In genomic region chr1:62715692-62716091, GRCm38 (mm10) we compare ENCODE assay signal across 16 mouse cellular contexts. TPM values are rescaled to one million over a fixed set of nuclear protein-coding genes. Genes with fewer than 3 reads are reported as not detected.
DNase-seq lines count a peak whose midpoint lies in the region; ATAC-seq and TF ChIP-seq lines count a peak whose summit lies in the region.
"Had no signal": no experiment of that assay in that cellular context is flagged by ENCODE, and none has a peak within 500 bp of the region (broad histone marks: within the 10 kb centered on the region; RNA-seq: fewer than 3 reads in every experiment).

No protein-coding gene starts in this region.

- TF ChIP-seq CTCF in stomach, postnatal 0 days (IDR thresholded peaks at IDR 0.05; ENCODE audit: low read depth): no peak

- H3K9ac ChIP-seq in stomach, embryonic 16.5 days (ENCODE audit: low read length): peak overlapping the region; percentile 36; the same call in 1 of the 2 replicates
- no peak overlapping the region for H3K9ac ChIP-seq in stomach, postnatal 0 days (ENCODE audit: low read length)
- H3K9ac ChIP-seq: heart, embryonic 15.5 days; liver, embryonic 14.5 days had no signal

- WGBS in stomach, embryonic 16.5 days: 49% methylated on average over 4 of the region's 4 CpGs
- 48% methylated on average over 4 of the region's 4 CpGs for WGBS in stomach, postnatal 0 days
- WGBS in limb, embryonic 10.5 days: 31% methylated on average over 4 of the region's 4 CpGs

- H3K27me3 ChIP-seq in stomach, embryonic 16.5 days (ENCODE audit: control insufficient read depth, insufficient read depth, low read length): no peaks in the 10 kb centered on the region
- no peaks in the 10 kb centered on the region for H3K27me3 ChIP-seq in stomach, postnatal 0 days (ENCODE audit: control insufficient read depth, insufficient read depth, low read length)
- no peaks in the 10 kb centered on the region for H3K27me3 ChIP-seq in limb, embryonic 10.5 days (ENCODE audit: low read depth, poor library complexity, severe bottlenecking)
- H3K27me3 ChIP-seq: heart, embryonic 15.5 days had no signal

- no peaks in the 10 kb centered on the region for H3K36me3 ChIP-seq in stomach, embryonic 16.5 days (ENCODE audit: control insufficient read depth, insufficient read depth, low read length)
- H3K36me3 ChIP-seq in stomach, postnatal 0 days (ENCODE audit: control insufficient read depth, insufficient read depth, low read length): 0 out of 2 replicates have a peak, but pooled peaks cover 2% of the 10 kb centered on the region
- H3K36me3 ChIP-seq in limb, embryonic 10.5 days: peaks cover 29% of the 10 kb centered on the region
- H3K36me3 ChIP-seq: heart, embryonic 15.5 days had no signal

- no peak overlapping the region for H3K27ac ChIP-seq in stomach, embryonic 16.5 days (ENCODE audit: low read length)
- H3K27ac ChIP-seq in stomach, postnatal 0 days (replicated peaks): no peak overlapping the region
- no peak overlapping the region for H3K27ac ChIP-seq in limb, embryonic 10.5 days
- H3K27ac ChIP-seq: heart, embryonic 15.5 days; liver, embryonic 14.5 days had no signal

- no peak for ATAC-seq in stomach, embryonic 16.5 days (ENCODE audit: insufficient read depth, low FRiP score)
- no peak for ATAC-seq in stomach, postnatal 0 days (ENCODE audit: low FRiP score, low TSS enrichment)
- ATAC-seq: lung, postnatal 0 days had no signal

- DNase-seq in heart, adult 11 months: peak; percentile 76
- no peak for DNase-seq in heart, postnatal 10 days
- DNase-seq in stomach, postnatal 0 days (ENCODE audit: low spot score): no peak
- peak; percentile 29 for DNase-seq in limb, embryonic 10.5 days (ENCODE audit: low spot score)
- no peak for DNase-seq in thymus, postnatal 10 days (ENCODE audit: low spot score in 2 of 2)
- DNase-seq in ovary, postnatal 14 days (ENCODE audit: low spot score): no peak
- DNase-seq: adrenal gland, postnatal 14 days; cerebellum, adult 9-10 months; embryo, embryonic 11 days; kidney, postnatal 14 days; right cerebral cortex, postnatal 14 days had no signal

- no peak for TF ChIP-seq EP300 in stomach, postnatal 0 days (optimal IDR thresholded peaks at IDR 0.05)

- H3K4me1 ChIP-seq in stomach, embryonic 16.5 days (ENCODE audit: control insufficient read depth, insufficient read depth, low read length): peaks cover 9% of the 10 kb centered on the region
- no peaks in the 10 kb centered on the region for H3K4me1 ChIP-seq in stomach, postnatal 0 days (replicated peaks; ENCODE audit: control insufficient read depth, insufficient read depth)
- peaks cover 60% of the 10 kb centered on the region for H3K4me1 ChIP-seq in limb, embryonic 10.5 days

- intact Hi-C loops in heart, postnatal 10 days (cut with DNase I): no loop called here

- no peaks in the 10 kb centered on the region for H3K9me3 ChIP-seq in stomach, embryonic 16.5 days (replicated peaks; ENCODE audit: control insufficient read depth, low read length)
- H3K9me3 ChIP-seq in stomach, postnatal 0 days (ENCODE audit: control insufficient read depth, low read length): no peaks in the 10 kb centered on the region
- no peaks in the 10 kb centered on the region for H3K9me3 ChIP-seq in limb, embryonic 10.5 days (replicated peaks)
- H3K9me3 ChIP-seq: heart, embryonic 15.5 days had no signal

- no peak overlapping the region for H3K4me3 ChIP-seq in stomach, embryonic 16.5 days (replicated peaks; ENCODE audit: low read length)
- no peak overlapping the region for H3K4me3 ChIP-seq in stomach, postnatal 0 days (ENCODE audit: low read depth, low read length)
- H3K4me3 ChIP-seq in limb, embryonic 10.5 days: no peak overlapping the region
- H3K4me3 ChIP-seq: erythroblast, embryonic 14.5 days; heart, embryonic 15.5 days had no signal

- H3K4me2 ChIP-seq in stomach, embryonic 16.5 days (ENCODE audit: low read depth, low read length): no peak overlapping the region
- H3K4me2 ChIP-seq in stomach, postnatal 0 days (replicated peaks; ENCODE audit: low read depth): no peak overlapping the region
- H3K4me2 ChIP-seq: heart, embryonic 15.5 days had no signal

RNA-seq across cellular contexts. Expression of gene Nrp2, which starts 12.6 kb away (rescaled TPM):
- 10 to 100 TPM; 64.3 to 76.0 TPM for total RNA-seq in heart, postnatal 10 days (2021)
- 26.7 and 29.9 TPM in 2 replicates for polyA plus RNA-seq in stomach, embryonic 16.5 days (2015; fragmentation: Nextera tagmentation; extraction: Ambion mirVana)
- 10.2 TPM in 2 replicates for polyA plus RNA-seq in stomach, postnatal 0 days (2015; fragmentation: Nextera tagmentation; extraction: Ambion mirVana)
- 31.7 and 54.7 TPM in 2 replicates for polyA plus RNA-seq in limb, embryonic 10.5 days (2016; fragmentation: Nextera tagmentation; extraction: Ambion mirVana)

Comparison
In these comparisons a context has a peak if more than half of its experiments do, and no peak if none do; other contexts are left out.
1. DNase-seq: peak in heart, adult 11 months (single experiment) and limb, embryonic 10.5 days (single experiment); none in heart, postnatal 10 days (0 of 2), stomach, postnatal 0 days (single experiment), thymus, postnatal 10 days (0 of 2) and ovary, postnatal 14 days (single experiment).